Mouse (Mus musculus) large intestine, adult 2 months (tissue): Measurements from ENCODE around the gene Hs3st6. TPM values are rescaled to one million over a fixed set of nuclear protein-coding genes. Genes with fewer than 3 reads are reported as not detected.

ENCODE experiments used
- polyA plus RNA-seq: library from polyadenylated mRNA; depleted of rRNA; stranded (reverse); fragments of >200 nt; gene quantifications from 2 replicates; pipeline ENCODE4 v1.2.3, GENCODE M21; 2012; rRNA removed

Hs3st6 gene
- polyA plus RNA-seq, 1 experiment, result 0.98 TPM

Other genes starting within 250 kb of the Hs3st6 start
- gene Traf7, start 225.1 kb upstream of the Hs3st6 start, polyA plus RNA-seq, result 119 and 178 TPM in 2 replicates
- gene Rab26, start 218.8 kb upstream of the Hs3st6 start, polyA plus RNA-seq, result 0.41 and 0.52 TPM in 2 replicates
- gene Pkd1, start 203.2 kb upstream of the Hs3st6 start, polyA plus RNA-seq, result 25.5 and 35.8 TPM in 2 replicates
- gene Tsc2, start 120.4 kb upstream of the Hs3st6 start, polyA plus RNA-seq, result 84.7 and 109 TPM in 2 replicates
- gene Nthl1, start 120.3 kb upstream of the Hs3st6 start, polyA plus RNA-seq, result 7.3 and 7.5 TPM in 2 replicates
- 30.0 and 37.4 TPM in 2 replicates for gene Slc9a3r2, start 102.7 kb upstream of the Hs3st6 start, polyA plus RNA-seq
- not detected in 2 replicates for gene Npw, start 94.5 kb upstream of the Hs3st6 start, polyA plus RNA-seq
- gene Zfp598, start 83.3 kb upstream of the Hs3st6 start, polyA plus RNA-seq, result 52.1 and 78.3 TPM in 2 replicates
- gene Syngr3, start 63.0 kb upstream of the Hs3st6 start, polyA plus RNA-seq, result 1.8 and 2.7 TPM in 2 replicates
- 22.8 and 22.9 TPM in 2 replicates for gene Gfer, start 56.8 kb upstream of the Hs3st6 start, polyA plus RNA-seq
- 181 and 212 TPM in 2 replicates for gene Noxo1, start 56.8 kb upstream of the Hs3st6 start, polyA plus RNA-seq
- 46.1 and 51.7 TPM in 2 replicates for gene Tbl3, start 45.3 kb upstream of the Hs3st6 start, polyA plus RNA-seq
- gene Rnf151, start 34.9 kb upstream of the Hs3st6 start, polyA plus RNA-seq, result 0.12 and 0.35 TPM in 2 replicates
- 3,715 and 4,974 TPM in 2 replicates for gene Rps2, start 34.9 kb upstream of the Hs3st6 start, polyA plus RNA-seq
- gene Ndufb10, start 28.5 kb upstream of the Hs3st6 start, polyA plus RNA-seq, result 371 and 397 TPM in 2 replicates
- gene Rpl3l, start 25.2 kb upstream of the Hs3st6 start, polyA plus RNA-seq, result 0.10 and 0.22 TPM in 2 replicates
- gene Msrb1, start 16.3 kb upstream of the Hs3st6 start, polyA plus RNA-seq, result 96.0 and 103 TPM in 2 replicates
- 0.05 TPM in 1 of 2 replicates, not detected in the other for gene Meiob, start 51.3 kb downstream of the Hs3st6 start, polyA plus RNA-seq
- gene Hagh, start 87.2 kb downstream of the Hs3st6 start, polyA plus RNA-seq, result 105 and 239 TPM in 2 replicates
- gene Fahd1, start 97.4 kb downstream of the Hs3st6 start, polyA plus RNA-seq, result 54.7 and 121 TPM in 2 replicates
- gene Igfals, start 113.0 kb downstream of the Hs3st6 start, polyA plus RNA-seq, result 1.1 and 1.4 TPM in 2 replicates
- gene Nubp2, start 133.4 kb downstream of the Hs3st6 start, polyA plus RNA-seq, result 37.3 and 41.3 TPM in 2 replicates
- gene Spsb3, start 133.7 kb downstream of the Hs3st6 start, polyA plus RNA-seq, result 57.4 and 70.5 TPM in 2 replicates
- 21.6 and 34.0 TPM in 2 replicates for gene Eme2, start 142.1 kb downstream of the Hs3st6 start, polyA plus RNA-seq
- 119 and 144 TPM in 2 replicates for gene Mrps34, start 142.1 kb downstream of the Hs3st6 start, polyA plus RNA-seq
- gene Nme3, start 143.5 kb downstream of the Hs3st6 start, polyA plus RNA-seq, result 61.2 and 62.9 TPM in 2 replicates
- 41.0 and 69.6 TPM in 2 replicates for gene Mapk8ip3, start 184.0 kb downstream of the Hs3st6 start, polyA plus RNA-seq
- gene Jpt2, start 207.7 kb downstream of the Hs3st6 start, polyA plus RNA-seq, result 35.4 and 42.4 TPM in 2 replicates